Mouse (Mus musculus): Measurements from ENCODE around the gene Skp2. TPM values are rescaled to one million over a fixed set of nuclear protein-coding genes. Genes with fewer than 3 reads are reported as not detected.
A peak's percentile ranks its signal among the peaks of the same experiment; 100 is the strongest.

Skp2 gene
- polyA plus RNA-seq, 1 experiment from 2014 or later: 106 TPM

DNA sequence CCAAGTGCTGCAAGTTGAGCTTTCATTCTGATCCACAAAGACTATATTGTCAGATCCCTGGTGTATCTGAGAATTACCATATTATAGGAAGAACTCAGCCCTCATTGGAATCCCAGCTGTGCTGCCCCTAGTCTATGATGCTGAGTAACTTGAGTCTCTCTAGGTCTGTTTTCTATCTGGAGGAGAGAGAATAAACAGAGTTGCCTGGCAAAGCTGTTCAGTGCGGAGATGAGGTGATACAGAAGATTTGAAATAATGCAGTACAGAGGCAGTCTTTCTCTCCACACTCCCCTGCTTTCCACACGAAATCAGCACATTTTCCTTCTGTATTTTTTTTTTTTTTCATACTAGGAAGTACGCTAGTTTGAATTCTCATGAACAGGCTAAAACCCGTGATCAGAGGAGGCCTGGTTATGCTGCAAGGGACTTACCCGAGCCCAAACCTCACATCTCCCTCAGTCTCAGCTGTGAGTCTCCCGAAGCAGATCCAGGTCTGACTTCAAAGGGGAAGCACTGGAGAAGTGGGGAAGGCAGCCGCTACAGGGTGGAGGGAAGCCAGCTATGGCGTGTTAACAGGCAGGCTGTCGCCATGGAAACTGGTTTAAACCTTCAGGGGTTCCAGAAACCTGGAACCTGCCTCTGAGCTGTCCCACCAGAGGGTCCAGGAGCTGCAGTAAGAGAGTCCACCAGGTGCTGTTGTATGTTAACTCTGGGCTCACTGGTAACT, 24.3 kb downstream of the Skp2 start:
- no peak for ATAC-seq (ENCODE audit: insufficient read depth)
- WGBS: 80% methylated on average over 9 of the region's 9 CpGs

DNA sequence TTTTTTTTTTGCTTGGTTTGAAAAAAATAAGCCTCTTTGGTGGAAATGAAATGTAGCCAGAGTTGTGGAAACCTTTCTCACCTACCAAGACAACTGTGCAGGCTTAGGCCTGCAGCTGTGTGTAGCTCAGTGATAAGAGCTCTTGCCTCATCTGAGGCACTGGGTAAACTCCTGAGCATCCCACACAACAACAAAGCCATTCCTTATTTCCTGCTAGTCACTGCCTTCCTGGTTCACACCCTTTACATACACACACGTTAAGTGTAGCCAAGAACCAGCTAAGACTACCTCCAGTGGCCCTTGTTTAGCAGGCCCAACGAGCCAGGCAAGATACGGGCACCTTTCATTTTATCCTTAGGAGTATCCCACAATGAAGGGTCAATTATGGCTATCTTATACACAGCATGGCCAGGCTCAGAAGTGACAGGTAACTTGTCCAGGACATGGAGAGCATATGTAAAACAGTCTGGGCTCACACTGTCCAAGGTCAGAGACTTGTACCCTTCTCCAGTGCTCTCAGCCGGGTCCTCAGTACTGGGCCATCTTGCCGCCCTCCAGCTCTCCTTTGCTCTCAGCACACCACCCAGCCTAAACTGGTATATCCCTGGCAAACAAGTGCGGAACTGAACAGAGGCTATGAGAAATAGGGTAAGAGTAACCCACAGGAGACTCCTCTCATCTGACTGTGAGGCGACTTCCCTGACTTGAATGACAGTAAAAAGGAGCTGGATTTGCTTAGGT, 28.0 kb downstream of the Skp2 start:
- Histone ChIP-seq H3K9me3 (ENCODE audit: low read depth, low read length) (no peaks in the 10 kb centered on the region), H3K9ac (no peak overlapping the region), H3K27ac (ENCODE audit: low read depth) (no peak overlapping the region), H3K4me3 (ENCODE audit: low read depth, low read length) (no peak overlapping the region), H3K36me3 (ENCODE audit: insufficient read depth) (peaks cover 89% of the 10 kb centered on the region), H3K4me1 (ENCODE audit: insufficient read depth) (no peaks in the 10 kb centered on the region), H3K4me2 (no peak overlapping the region), H3K27me3 (ENCODE audit: insufficient read depth, low read length) (no peaks in the 10 kb centered on the region)
- ATAC-seq (ENCODE audit: insufficient read depth): 0 out of 2 replicates have a peak, but pooled peaks have one; percentile 52
- WGBS: 86% methylated on average over 7 of the region's 7 CpGs
- no peak for TF ChIP-seq CTCF (IDR thresholded peaks at IDR 0.05; ENCODE audit: low read depth)
- no peak for DNase-seq

More for the DNA sequence above, 24.3 kb downstream of the Skp2 start:
- no peak for TF ChIP-seq CTCF (IDR thresholded peaks at IDR 0.05; ENCODE audit: low read depth)
- Histone ChIP-seq H3K27me3 (ENCODE audit: insufficient read depth, low read length) (no peaks in the 10 kb centered on the region), H3K9me3 (ENCODE audit: low read depth, low read length) (no peaks in the 10 kb centered on the region), H3K9ac (no peak overlapping the region), H3K4me1 (ENCODE audit: insufficient read depth) (0 out of 2 replicates have a peak, but pooled peaks cover 9% of the 10 kb centered on the region), H3K27ac (ENCODE audit: low read depth) (no peak overlapping the region), H3K36me3 (ENCODE audit: insufficient read depth) (peaks cover 82% of the 10 kb centered on the region), H3K4me2 (no peak overlapping the region), H3K4me3 (ENCODE audit: low read depth, low read length) (no peak overlapping the region)
- DNase-seq: no peak

DNA sequence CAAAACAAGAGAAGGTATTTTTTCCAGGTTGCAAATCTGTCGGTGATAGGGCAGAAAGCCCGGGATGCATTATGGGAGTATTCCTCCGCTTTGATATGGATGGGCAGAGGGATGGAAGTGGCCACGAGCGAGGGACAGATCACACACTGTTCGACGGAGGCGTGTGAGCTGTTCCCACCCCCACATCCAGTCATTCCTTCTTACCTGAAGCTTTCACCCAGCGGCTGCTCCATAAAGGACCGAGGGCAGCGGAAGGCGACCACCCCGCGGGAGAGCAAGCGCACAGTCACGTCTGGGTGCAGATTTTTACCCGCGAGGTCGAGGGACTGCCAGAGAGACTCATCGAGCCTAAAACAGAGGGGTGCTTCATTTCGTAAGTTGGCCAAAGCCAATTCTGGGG, 30.4 kb downstream of the Skp2 start:
- peaks cover 93% of the 10 kb centered on the region for H3K36me3 ChIP-seq (ENCODE audit: insufficient read depth)
- no peak overlapping the region for H3K4me3 ChIP-seq (ENCODE audit: low read depth, low read length)
- DNase-seq: no peak
- no peaks in the 10 kb centered on the region for H3K27me3 ChIP-seq (ENCODE audit: insufficient read depth, low read length)
- no peaks in the 10 kb centered on the region for H3K4me1 ChIP-seq (ENCODE audit: insufficient read depth)
- H3K4me2 ChIP-seq: no peak overlapping the region
- no peak overlapping the region for H3K9ac ChIP-seq
- TF ChIP-seq CTCF (IDR thresholded peaks at IDR 0.05; ENCODE audit: low read depth): no peak
- no peak for ATAC-seq (ENCODE audit: insufficient read depth)
- no peak overlapping the region for H3K27ac ChIP-seq (ENCODE audit: low read depth)
- WGBS: 92% methylated on average over 21 of the region's 21 CpGs
- no peaks in the 10 kb centered on the region for H3K9me3 ChIP-seq (ENCODE audit: low read depth, low read length)

GRCm38 (mm10) chr15:9122989-9123388, 32.2 kb downstream of the Skp2 start:
- TF ChIP-seq CTCF (IDR thresholded peaks at IDR 0.05; ENCODE audit: low read depth): no peak
- ATAC-seq (ENCODE audit: insufficient read depth) (no peak), DNase-seq (no peak)
- no peak overlapping the region for H3K9ac ChIP-seq
- H3K4me2 ChIP-seq: no peak overlapping the region
- 90% methylated on average over 4 of the region's 4 CpGs for WGBS
- no peak overlapping the region for H3K4me3 ChIP-seq (ENCODE audit: low read depth, low read length)
- H3K27me3 ChIP-seq (ENCODE audit: insufficient read depth, low read length): no peaks in the 10 kb centered on the region
- peaks cover 93% of the 10 kb centered on the region for H3K36me3 ChIP-seq (ENCODE audit: insufficient read depth)
- H3K9me3 ChIP-seq (ENCODE audit: low read depth, low read length): no peaks in the 10 kb centered on the region
- no peak overlapping the region for H3K27ac ChIP-seq (ENCODE audit: low read depth)
- no peaks in the 10 kb centered on the region for H3K4me1 ChIP-seq (ENCODE audit: insufficient read depth)

DNA sequence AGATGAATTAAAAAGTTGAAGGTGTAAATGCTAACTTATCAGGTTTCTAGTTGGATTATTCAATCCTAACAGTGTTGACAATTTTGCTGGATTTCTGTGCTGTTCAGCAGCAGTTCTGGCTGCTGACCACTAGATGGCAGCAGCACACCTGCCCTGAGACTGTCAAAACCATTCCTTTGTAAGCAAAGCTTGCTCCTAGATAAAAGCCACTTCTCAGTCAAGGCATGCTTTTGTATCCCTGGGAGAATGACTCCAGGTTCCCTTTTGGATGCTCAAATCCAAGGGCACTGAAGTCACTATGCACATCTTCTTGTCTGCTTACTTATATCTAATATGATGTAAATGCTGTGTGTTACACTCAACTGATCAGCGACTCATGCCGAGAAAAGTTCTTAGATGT, 35.1 kb downstream of the Skp2 start:
- no peak overlapping the region for H3K4me3 ChIP-seq (ENCODE audit: low read depth, low read length)
- H3K36me3 ChIP-seq (ENCODE audit: insufficient read depth): peaks cover 99% of the 10 kb centered on the region
- no peaks in the 10 kb centered on the region for H3K9me3 ChIP-seq (ENCODE audit: low read depth, low read length)
- WGBS: 87% methylated on average over 2 of the region's 2 CpGs
- DNase-seq (peak; percentile 83), ATAC-seq (ENCODE audit: insufficient read depth) (peak; percentile 41; the same call in 1 of the 2 replicates)
- no peak overlapping the region for H3K4me2 ChIP-seq
- H3K27ac ChIP-seq (ENCODE audit: low read depth): no peak overlapping the region
- H3K27me3 ChIP-seq (ENCODE audit: insufficient read depth, low read length): no peaks in the 10 kb centered on the region
- no peaks in the 10 kb centered on the region for H3K4me1 ChIP-seq (ENCODE audit: insufficient read depth)
- no peak overlapping the region for H3K9ac ChIP-seq
- TF ChIP-seq CTCF (IDR thresholded peaks at IDR 0.05; ENCODE audit: low read depth): peak; percentile 97

DNA sequence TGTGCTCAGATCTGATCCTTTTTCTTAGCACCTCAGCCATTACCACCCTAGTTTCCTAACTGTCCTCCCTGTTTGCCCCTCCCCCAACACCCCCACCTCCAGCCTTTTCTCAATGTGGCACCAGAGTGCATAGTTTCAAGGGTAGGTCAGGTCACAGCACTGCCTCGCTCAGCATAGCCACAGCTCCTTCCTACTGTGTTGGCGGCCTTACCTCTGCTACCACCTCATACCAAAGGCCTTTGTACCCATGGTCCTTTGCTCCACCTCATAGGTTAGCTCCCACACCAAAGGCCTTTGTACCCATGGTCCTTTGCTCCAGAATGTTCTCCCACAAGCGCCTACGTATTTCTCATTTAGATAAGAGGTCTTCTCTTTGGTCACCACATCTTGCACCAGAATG, 36.4 kb downstream of the Skp2 start:
- no peak overlapping the region for H3K9ac ChIP-seq
- ATAC-seq (ENCODE audit: insufficient read depth): no peak
- WGBS: 90% methylated on average over 4 of the region's 4 CpGs

GRCm38 (mm10) chr15:9114599-9114998, 40.6 kb downstream of the Skp2 start:
- ATAC-seq (ENCODE audit: insufficient read depth) (peak; percentile 16; the same call in 1 of the 2 replicates), DNase-seq (no peak)
- no peak overlapping the region for H3K4me2 ChIP-seq
- H3K9me3 ChIP-seq (ENCODE audit: low read depth, low read length): no peaks in the 10 kb centered on the region
- no peaks in the 10 kb centered on the region for H3K27me3 ChIP-seq (ENCODE audit: insufficient read depth, low read length)
- no peak for TF ChIP-seq CTCF (IDR thresholded peaks at IDR 0.05; ENCODE audit: low read depth)
- peaks cover 85% of the 10 kb centered on the region for H3K36me3 ChIP-seq (ENCODE audit: insufficient read depth)
- H3K9ac ChIP-seq: no peak overlapping the region
- H3K4me1 ChIP-seq (ENCODE audit: insufficient read depth): no peaks in the 10 kb centered on the region
- 27% methylated on average over 5 of the region's 5 CpGs for WGBS
- H3K4me3 ChIP-seq (ENCODE audit: low read depth, low read length): no peak overlapping the region
- H3K27ac ChIP-seq (ENCODE audit: low read depth): no peak overlapping the region

More for the DNA sequence above, 36.4 kb downstream of the Skp2 start:
- Histone ChIP-seq H3K9me3 (ENCODE audit: low read depth, low read length) (no peaks in the 10 kb centered on the region), H3K4me2 (no peak overlapping the region), H3K4me1 (ENCODE audit: insufficient read depth) (no peaks in the 10 kb centered on the region), H3K36me3 (ENCODE audit: insufficient read depth) (peaks cover 98% of the 10 kb centered on the region), H3K4me3 (ENCODE audit: low read depth, low read length) (no peak overlapping the region), H3K27ac (ENCODE audit: low read depth) (no peak overlapping the region), H3K27me3 (ENCODE audit: insufficient read depth, low read length) (no peaks in the 10 kb centered on the region)
- DNase-seq: no peak
- no peak for TF ChIP-seq CTCF (IDR thresholded peaks at IDR 0.05; ENCODE audit: low read depth)

Data from lung, embryonic 14.5 days (tissue).